Mouse (Mus musculus) embryonic facial prominence, embryonic 12.5 days (tissue): ENCODE data around the gene Vmn1r75. TPM values are rescaled to one million over a fixed set of nuclear protein-coding genes. Genes with fewer than 3 reads are reported as not detected.

Source experiments
- ATAC-seq: fragments of 200-750 bp; cut with Nextera tagmentation; 2 replicates; pipeline ENCODE4 v1.8.0; 2017; ENCODE audit not compliant: insufficient number of reproducible peaks, insufficient read depth, low FRiP score, low TSS enrichment
- H3K27ac ChIP-seq: fragments of 300-500 bp; sonication (generic); 2 replicates; pipeline ENCODE4 v1.5.1; 2016; ENCODE audit warnings: mild to moderate bottlenecking
- H3K27me3 ChIP-seq: fragments of 300-500 bp; sonication (generic); 2 replicates; pipeline ENCODE4 v1.6.1; 2016; ENCODE audit warnings: mild to moderate bottlenecking, moderate library complexity
- H3K36me3 ChIP-seq: fragments of 300-500 bp; sonication (generic); 2 replicates; pipeline ENCODE4 v1.6.1; 2016; ENCODE audit warnings: mild to moderate bottlenecking
- H3K4me1 ChIP-seq: fragments of 300-500 bp; sonication (generic); 2 replicates; pipeline ENCODE4 v1.6.1; 2016
- H3K4me2 ChIP-seq: fragments of 300-500 bp; sonication (generic); replicated peaks from 2 replicates; pipeline ENCODE4 v1.6.1; 2016; ENCODE audit warnings: mild to moderate bottlenecking, moderate library complexity
- H3K4me3 ChIP-seq: fragments of 300-500 bp; sonication (generic); 2 replicates; pipeline ENCODE4 v1.5.1; 2016; ENCODE audit warnings: mild to moderate bottlenecking
- H3K9ac ChIP-seq: fragments of 300-500 bp; sonication (generic); 2 replicates; pipeline ENCODE4 v1.6.1; 2016; ENCODE audit warnings: mild to moderate bottlenecking, moderate library complexity
- H3K9me3 ChIP-seq: fragments of 300-500 bp; sonication (generic); 2 replicates; pipeline ENCODE4 v1.6.1; 2016; ENCODE audit warnings: mild to moderate bottlenecking, moderate library complexity
- WGBS: fragments of 180-500 bp; shearing (Covaris S2); methylation state at CpG from one replicate; pipeline ENCODE4 v1.1.7; 2016; 5-methylcytosine and 5-hydroxymethylcytosine counted together
- polyA plus RNA-seq: library from polyadenylated mRNA; unstranded; fragments of >200 nt; fragmentation: Nextera tagmentation; extraction: Ambion mirVana; gene quantifications from 2 replicates; pipeline ENCODE4 v1.2.1, GENCODE M21; 2016

Gene Vmn1r75
- not detected in 2 replicates for polyA plus RNA-seq

- Histone ChIP-seq H3K27me3 (no peaks in the 10 kb centered on the region), H3K36me3 (no peaks in the 10 kb centered on the region), H3K9me3 (0 out of 2 replicates have a peak, but pooled peaks cover 4% of the 10 kb centered on the region), H3K4me2 (no peak within 1 kb of the TSS), H3K27ac (no peak within 1 kb of the TSS), H3K4me3 (no peak within 1 kb of the TSS), H3K4me1 (no peaks in the 10 kb centered on the region), H3K9ac (no peak within 1 kb of the TSS)
- no peak for ATAC-seq
These were observed at the start of gene Vmn1r75 for GRCm38 (mm10) chr7:11874330-11874729. Gene Vmn1r75 (plus strand): TSS chr7:11874630.

DNA sequence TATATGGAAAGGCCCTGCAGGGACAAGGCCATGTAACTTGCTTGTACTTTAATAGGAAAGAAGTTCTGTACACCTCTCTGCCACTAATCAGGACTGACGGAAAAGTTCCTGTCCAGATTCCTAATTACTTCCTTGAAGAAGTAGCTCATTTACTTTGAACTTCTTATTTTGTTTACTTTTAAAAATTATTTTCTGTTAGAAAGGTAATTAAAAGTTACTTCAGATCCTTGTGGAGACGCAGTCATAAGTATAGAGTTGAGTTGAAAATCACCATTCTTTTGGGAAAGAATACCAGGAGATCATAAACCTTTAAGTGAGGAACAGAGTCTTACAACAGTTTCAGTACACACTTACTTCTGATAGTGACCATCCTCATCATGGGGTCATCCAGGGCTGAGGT lies 40.8 kb upstream of the Vmn1r75 start, which contains the start of gene Vmn1r74:
Gene Vmn1r74, plus strand, starts transcription at position 301 of the 400 bp plus-strand sequence.
- no peaks in the 10 kb centered on the region for H3K27me3 ChIP-seq
- no peaks in the 10 kb centered on the region for H3K4me1 ChIP-seq
- H3K4me2 ChIP-seq = no peak within 1 kb of the TSS
- ATAC-seq = no peak
- no peaks in the 10 kb centered on the region for H3K36me3 ChIP-seq
- no peak within 1 kb of the TSS for H3K4me3 ChIP-seq
- no peak within 1 kb of the TSS for H3K9ac ChIP-seq
- WGBS = 75% methylated on average over 2 of the region's 2 CpGs
- peaks cover 14% of the 10 kb centered on the region for H3K9me3 ChIP-seq
- H3K27ac ChIP-seq = no peak within 1 kb of the TSS

Other genes starting within 250 kb of the Vmn1r75 start
- not detected in 2 replicates for gene Vmn1r72, start 194.5 kb upstream of the Vmn1r75 start, polyA plus RNA-seq
- not detected in 2 replicates for gene Vmn1r73, start 144.4 kb upstream of the Vmn1r75 start, polyA plus RNA-seq
- gene Vmn1r74, start 40.6 kb upstream of the Vmn1r75 start, polyA plus RNA-seq = not detected in 2 replicates
- gene Vmn1r76, start 63.6 kb downstream of the Vmn1r75 start, polyA plus RNA-seq = not detected in 2 replicates
- not detected in 2 replicates for gene Vmn1r77, start 162.1 kb downstream of the Vmn1r75 start, polyA plus RNA-seq